Mouse (Mus musculus) heart, embryonic 11.5 days (tissue): ENCODE data around the gene Frem2. TPM values are rescaled to one million over a fixed set of nuclear protein-coding genes. Genes with fewer than 3 reads are reported as not detected.

ENCODE experiments used
- ATAC-seq: fragments of 200-750 bp; cut with Nextera tagmentation; replicated peaks from 2 replicates; pipeline ENCODE4 v1.8.0; 2017; ENCODE audit warnings: moderate library complexity; ENCODE audit not compliant: insufficient number of reproducible peaks, low FRiP score, low TSS enrichment
- H3K27ac ChIP-seq: fragments of 300-500 bp; sonication (generic); 2 replicates; pipeline ENCODE4 v1.5.1; 2014; ENCODE audit warnings: mild to moderate bottlenecking, low read depth, low read length
- H3K27me3 ChIP-seq: fragments of 300-500 bp; sonication (generic); 2 replicates; pipeline ENCODE4 v1.6.1; 2014; ENCODE audit warnings: mild to moderate bottlenecking, low read length, mixed read lengths; ENCODE audit not compliant: control insufficient read depth, insufficient read depth
- H3K36me3 ChIP-seq: fragments of 300-500 bp; sonication (generic); 2 replicates; pipeline ENCODE4 v1.6.1; 2014; ENCODE audit warnings: mild to moderate bottlenecking, low read length, moderate library complexity, mixed read lengths; ENCODE audit not compliant: control insufficient read depth, insufficient read depth
- H3K4me1 ChIP-seq: fragments of 300-500 bp; sonication (generic); 2 replicates; pipeline ENCODE4 v1.6.1; 2014; ENCODE audit warnings: low read length; ENCODE audit not compliant: control insufficient read depth, insufficient read depth
- H3K4me2 ChIP-seq: fragments of 300-500 bp; sonication (generic); 2 replicates; pipeline ENCODE4 v1.6.1; 2014; ENCODE audit warnings: mild to moderate bottlenecking, moderate library complexity
- H3K4me3 ChIP-seq: fragments of 300-500 bp; sonication (generic); 2 replicates; pipeline ENCODE4 v1.5.1; 2014; ENCODE audit warnings: low read depth, low read length
- H3K9ac ChIP-seq: fragments of 300-500 bp; sonication (generic); 2 replicates; pipeline ENCODE4 v1.6.1; 2014; ENCODE audit warnings: mild to moderate bottlenecking, low read depth, low read length, moderate library complexity
- H3K9me3 ChIP-seq: fragments of 300-500 bp; sonication (generic); replicated peaks from 2 replicates; pipeline ENCODE4 v1.6.1; 2016; ENCODE audit warnings: low read length; ENCODE audit not compliant: control insufficient read depth
- WGBS: fragments of 180-500 bp; shearing (Covaris S2); extraction: QIAGEN DNeasy Blood & Tissue Kit; methylation state at CpG from one replicate; pipeline ENCODE4 v1.1.7; 2014; ENCODE audit not compliant: insufficient replicate concordance; 5-methylcytosine and 5-hydroxymethylcytosine counted together
- polyA plus RNA-seq: library from polyadenylated mRNA; unstranded; fragments of >200 nt; fragmentation: Nextera tagmentation; extraction: Ambion mirVana; gene quantifications from 2 replicates; pipeline ENCODE4 v1.2.1, GENCODE M21; 2014

The Frem2 gene
- polyA plus RNA-seq, 1 experiment from 2014 or later = 4.8 TPM

GRCm38 (mm10) chr3:53600140-53600539 lies 57.0 kb downstream of the Frem2 start:
- no peaks in the 10 kb centered on the region for H3K27me3 ChIP-seq
- no peak for ATAC-seq
- no peak overlapping the region for H3K9ac ChIP-seq
- H3K36me3 ChIP-seq = no peaks in the 10 kb centered on the region
- H3K4me2 ChIP-seq = no peak overlapping the region
- 0 out of 2 replicates have a peak, but pooled peaks cover under 1% of the 10 kb centered on the region for H3K9me3 ChIP-seq
- 66% methylated on average over 4 of the region's 4 CpGs for WGBS
- peaks cover 4% of the 10 kb centered on the region; the same call in 1 of the 2 replicates for H3K4me1 ChIP-seq
- H3K27ac ChIP-seq = no peak overlapping the region
- H3K4me3 ChIP-seq = no peak overlapping the region

GRCm38 (mm10) chr3:53599315-53599714 lies 57.8 kb downstream of the Frem2 start:
- Histone ChIP-seq H3K4me3 (no peak overlapping the region), H3K4me1 (peaks cover 4% of the 10 kb centered on the region; the same call in 1 of the 2 replicates), H3K27me3 (no peaks in the 10 kb centered on the region), H3K9ac (no peak overlapping the region), H3K9me3 (no peaks in the 10 kb centered on the region), H3K4me2 (no peak overlapping the region), H3K27ac (no peak overlapping the region), H3K36me3 (no peaks in the 10 kb centered on the region)
- no peak for ATAC-seq
- WGBS = 26% methylated on average over 7 of the region's 7 CpGs

GRCm38 (mm10) chr3:53598153-53598800 lies 58.9 kb downstream of the Frem2 start:
- H3K9ac ChIP-seq = no peak overlapping the region
- no peaks in the 10 kb centered on the region for H3K36me3 ChIP-seq
- no peaks in the 10 kb centered on the region for H3K27me3 ChIP-seq
- H3K4me2 ChIP-seq = peak overlapping the region; percentile 40
- no peak for ATAC-seq
- 6% methylated on average over 9 of the region's 9 CpGs for WGBS
- no peak overlapping the region for H3K4me3 ChIP-seq
- H3K4me1 ChIP-seq = peaks cover 4% of the 10 kb centered on the region; the same call in 1 of the 2 replicates
- no peak overlapping the region for H3K27ac ChIP-seq
- H3K9me3 ChIP-seq = no peaks in the 10 kb centered on the region

GRCm38 (mm10) chr3:53594471-53594870 lies 62.7 kb downstream of the Frem2 start:
- Histone ChIP-seq H3K4me1 (peaks cover 4% of the 10 kb centered on the region; the same call in 1 of the 2 replicates), H3K4me2 (no peak overlapping the region), H3K27ac (no peak overlapping the region), H3K36me3 (no peaks in the 10 kb centered on the region), H3K4me3 (no peak overlapping the region), H3K9me3 (no peaks in the 10 kb centered on the region), H3K27me3 (no peaks in the 10 kb centered on the region), H3K9ac (no peak overlapping the region)
- WGBS = 64% methylated on average over 4 of the region's 4 CpGs
- ATAC-seq = no peak

- WGBS = 23% methylated on average over 3 of the region's 3 CpGs
- no peaks in the 10 kb centered on the region for H3K9me3 ChIP-seq
- ATAC-seq = no peak
- H3K27me3 ChIP-seq = no peaks in the 10 kb centered on the region
- H3K9ac ChIP-seq = no peak overlapping the region
- H3K27ac ChIP-seq = no peak overlapping the region
- no peak overlapping the region for H3K4me3 ChIP-seq
- H3K4me2 ChIP-seq = no peak overlapping the region
- H3K4me1 ChIP-seq = peaks cover 4% of the 10 kb centered on the region; the same call in 1 of the 2 replicates
- no peaks in the 10 kb centered on the region for H3K36me3 ChIP-seq
Observed at GRCm38 (mm10) chr3:53593718-53594117, 63.4 kb downstream of the Frem2 start.

GRCm38 (mm10) chr3:53592036-53592435 lies 65.1 kb downstream of the Frem2 start:
- no peaks in the 10 kb centered on the region for H3K27me3 ChIP-seq
- no peaks in the 10 kb centered on the region for H3K4me1 ChIP-seq
- no peak overlapping the region for H3K27ac ChIP-seq
- H3K9ac ChIP-seq = no peak overlapping the region
- 84% methylated on average over 7 of the region's 7 CpGs for WGBS
- H3K4me2 ChIP-seq = no peak overlapping the region
- H3K4me3 ChIP-seq = no peak overlapping the region
- ATAC-seq = no peak
- no peaks in the 10 kb centered on the region for H3K9me3 ChIP-seq
- H3K36me3 ChIP-seq = no peaks in the 10 kb centered on the region

- Histone ChIP-seq H3K4me1 (no peaks in the 10 kb centered on the region), H3K36me3 (no peaks in the 10 kb centered on the region), H3K4me3 (no peak overlapping the region), H3K9ac (no peak overlapping the region), H3K27me3 (no peaks in the 10 kb centered on the region), H3K4me2 (no peak overlapping the region), H3K9me3 (no peaks in the 10 kb centered on the region), H3K27ac (no peak overlapping the region)
- WGBS = 2% methylated on average over 2 of the region's 2 CpGs
- no peak for ATAC-seq
Observed at GRCm38 (mm10) chr3:53590139-53590621, 67.0 kb downstream of the Frem2 start.

GRCm38 (mm10) chr3:53583248-53583647 lies 73.9 kb downstream of the Frem2 start:
- H3K4me1 ChIP-seq = no peaks in the 10 kb centered on the region
- H3K9me3 ChIP-seq = no peaks in the 10 kb centered on the region
- no peak overlapping the region for H3K4me2 ChIP-seq
- no peak for ATAC-seq
- H3K27me3 ChIP-seq = no peaks in the 10 kb centered on the region
- H3K27ac ChIP-seq = no peak overlapping the region
- H3K9ac ChIP-seq = no peak overlapping the region
- 82% methylated on average over 8 of the region's 8 CpGs for WGBS
- H3K4me3 ChIP-seq = no peak overlapping the region
- H3K36me3 ChIP-seq = no peaks in the 10 kb centered on the region
